Mouse (Mus musculus) gastrocnemius, postnatal 10 days (tissue): Measurements from ENCODE around the gene Gusb. TPM values are rescaled to one million over a fixed set of nuclear protein-coding genes. Genes with fewer than 3 reads are reported as not detected.

ENCODE experiments used
- DNase-seq: peaks from one replicate; pipeline ENCODE4 v3.0.0; 2021; ENCODE audit warnings: mixed read lengths
- total RNA-seq, 2 experiments: library from RNA; stranded (reverse); gene quantifications; 2 replicates each; pipeline ENCODE4 v1.2.3; 2021

Gusb gene
- total RNA-seq, 2 experiments from 2014 or later: 16.5 to 23.5 TPM

DNA sequence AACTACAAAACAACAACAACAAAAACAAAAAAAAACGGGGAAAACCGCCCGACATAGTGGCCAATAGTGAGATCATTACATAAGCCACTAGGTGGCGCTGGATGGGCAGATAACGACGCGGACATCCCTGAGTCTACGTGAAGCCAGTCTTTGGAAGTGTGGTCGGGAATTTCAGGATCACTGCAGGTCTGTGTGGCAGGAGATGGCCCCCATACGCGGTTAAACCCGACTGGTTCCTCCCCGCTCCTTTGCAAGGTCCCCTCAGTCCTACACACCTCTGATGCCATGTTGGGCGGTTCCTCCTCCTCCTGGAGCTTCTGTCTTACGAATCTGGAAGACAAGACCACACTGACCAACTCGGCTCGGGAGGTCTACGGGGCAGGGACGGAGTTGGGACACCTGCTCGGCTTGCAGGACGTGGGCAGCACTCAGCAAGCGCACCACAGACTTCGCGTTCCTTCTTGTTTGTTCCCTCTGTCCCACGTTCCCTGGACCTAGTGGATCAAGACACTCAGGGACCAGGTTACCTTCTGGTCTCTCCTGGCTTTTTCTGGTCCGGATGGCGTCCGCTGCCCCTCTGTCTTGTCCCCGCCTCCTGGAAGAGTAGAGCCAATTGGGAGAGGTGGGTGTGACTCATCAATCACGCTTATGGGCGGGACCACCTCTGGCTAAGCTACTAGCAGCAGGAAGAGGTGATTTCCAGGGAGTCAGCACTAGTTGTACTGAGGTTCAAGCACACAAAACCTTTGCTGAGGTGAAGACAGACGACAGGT, 21.1 kb upstream of the Gusb start:
- DNase-seq: peak; percentile 63

DNA sequence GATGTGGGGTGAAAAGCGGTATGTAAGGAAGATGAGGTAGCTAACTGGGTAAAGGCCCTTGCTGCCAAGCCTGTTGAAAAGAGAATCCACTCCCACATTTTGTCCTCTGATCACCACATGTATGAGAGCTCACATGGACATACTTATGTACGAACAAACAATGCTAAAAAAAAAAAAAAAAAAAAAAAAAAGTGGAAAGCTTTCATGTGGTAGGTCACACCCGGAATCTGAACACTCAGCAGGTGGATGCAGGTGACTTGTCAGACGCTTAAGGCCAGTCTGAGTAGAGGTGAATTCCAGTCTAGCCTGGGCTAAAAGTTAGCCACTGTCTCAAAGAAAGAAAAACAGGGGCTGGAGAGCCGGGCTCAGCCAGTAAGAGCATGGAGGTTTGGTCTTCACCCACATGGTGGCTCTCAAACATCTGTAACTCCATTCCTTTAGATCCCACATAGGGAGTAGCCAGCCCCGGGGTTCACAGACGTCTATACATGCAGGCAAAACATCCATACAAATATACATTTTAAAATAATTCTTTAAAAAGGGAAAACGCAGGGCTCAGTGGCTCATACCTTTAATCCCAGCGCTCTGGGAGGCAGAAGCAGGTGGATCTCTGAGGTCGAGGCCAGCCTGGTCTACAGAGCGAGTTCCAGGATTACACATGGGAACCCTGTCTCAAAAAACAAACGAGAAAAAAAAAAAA, 20.4 kb upstream of the Gusb start:
- no peak for DNase-seq

DNA sequence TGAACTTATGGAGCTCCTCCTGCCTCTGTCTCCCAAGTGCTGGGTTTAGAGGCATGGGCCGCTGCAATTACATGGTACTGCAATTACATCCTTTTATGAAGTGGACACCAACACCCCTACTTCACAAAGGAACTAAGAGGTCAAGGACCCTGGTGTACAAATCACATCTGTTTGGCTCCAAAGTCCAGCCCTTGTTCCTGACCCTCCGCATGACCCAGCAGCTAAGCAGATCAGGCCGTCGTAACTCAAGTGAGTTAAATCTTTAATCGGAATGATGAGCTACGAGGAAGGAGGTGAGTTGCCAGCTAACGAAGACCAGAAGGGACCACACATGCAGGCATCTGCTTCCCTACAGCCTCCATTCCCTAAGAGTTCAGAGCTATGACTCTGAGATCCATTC, 19.5 kb upstream of the Gusb start:
- no peak for DNase-seq

DNA sequence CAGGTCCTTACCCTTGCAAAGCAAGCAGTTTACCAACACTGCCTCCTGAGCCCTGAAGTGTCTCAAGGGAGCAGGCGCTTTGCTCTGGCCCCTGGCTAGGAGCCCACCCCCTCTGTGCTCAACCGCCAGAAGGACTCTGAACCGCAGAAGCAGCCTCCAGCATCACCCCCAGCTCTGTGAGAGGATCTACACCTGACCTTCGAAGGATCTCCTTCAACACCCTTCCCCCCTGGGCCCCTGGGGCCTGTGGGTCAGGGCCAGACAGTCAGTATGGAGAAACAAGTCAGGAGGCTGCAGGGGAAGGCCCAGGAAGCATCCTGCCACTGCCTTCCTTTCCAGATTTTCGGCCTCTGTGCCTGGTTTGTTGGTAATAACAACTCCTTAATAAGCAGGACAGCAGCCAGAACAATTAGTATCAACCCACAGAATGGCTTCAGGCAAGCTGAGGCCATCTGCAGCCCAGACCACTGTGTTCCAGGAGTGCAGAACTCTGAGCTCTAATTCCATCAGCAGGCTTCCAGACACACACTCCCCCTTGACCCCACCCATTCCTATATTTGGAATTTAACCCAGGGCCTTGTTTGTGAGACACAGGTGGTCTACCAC, 18.6 kb upstream of the Gusb start:
- DNase-seq: no peak

DNA sequence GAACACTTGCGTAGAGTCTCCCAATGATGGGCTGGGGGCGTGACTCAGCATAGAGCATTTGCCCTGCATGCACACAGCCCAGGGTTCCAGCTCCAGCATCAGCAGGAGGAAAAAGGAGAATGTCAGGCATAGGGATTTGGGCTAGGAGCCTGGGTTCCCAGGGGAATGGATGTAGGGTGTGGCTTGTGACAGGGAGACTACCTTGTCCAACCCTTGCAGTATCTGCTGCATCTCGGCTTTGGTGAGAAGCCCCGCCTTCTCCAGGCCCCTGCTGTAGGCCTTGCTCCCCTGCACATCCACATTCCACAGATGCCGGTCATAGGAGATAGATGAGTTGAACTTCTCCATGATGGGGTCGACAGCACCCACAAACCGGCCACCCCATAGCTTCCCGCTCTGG, 16.6 kb upstream of the Gusb start:
- DNase-seq: no peak

DNA sequence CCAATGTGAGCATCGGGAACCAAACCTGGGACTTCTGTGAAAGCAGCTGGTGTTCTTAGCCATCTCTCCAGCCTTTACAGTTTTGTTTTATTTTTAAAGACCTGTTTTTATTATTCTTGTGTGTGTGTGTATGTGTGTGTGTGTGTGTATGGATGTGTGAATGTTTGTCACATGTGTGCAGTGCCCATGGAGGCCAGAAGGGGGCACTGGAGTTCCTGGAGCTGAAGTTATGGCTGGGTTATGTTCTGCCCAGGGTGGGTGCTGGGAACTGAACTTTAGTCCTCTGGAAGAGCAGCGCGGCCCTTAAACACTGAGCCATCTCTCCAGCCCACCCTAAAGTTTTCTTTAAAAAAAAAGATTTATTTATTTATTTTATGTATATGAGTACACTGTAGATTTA, 12.3 kb upstream of the Gusb start:
- no peak for DNase-seq

DNA sequence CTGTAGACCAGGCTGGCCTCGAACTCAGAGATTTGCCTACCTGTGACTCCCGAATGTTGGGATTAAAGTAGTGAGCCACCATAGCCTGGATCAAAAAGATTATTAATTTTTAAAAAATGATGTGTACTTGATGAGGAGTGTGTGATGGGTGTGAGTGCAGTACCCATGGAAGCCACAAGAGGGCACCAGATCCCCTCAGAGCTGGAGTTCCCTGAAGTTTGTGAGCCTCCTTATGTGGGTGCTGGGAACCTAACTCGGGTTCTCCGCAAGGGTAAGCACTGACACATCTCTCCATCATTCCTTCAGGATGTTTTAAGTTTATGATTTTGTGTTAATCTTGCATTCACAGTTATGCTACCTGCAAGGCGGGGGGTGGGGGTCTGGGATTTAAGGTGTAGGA, 8.1 kb upstream of the Gusb start:
- DNase-seq: no peak

DNA sequence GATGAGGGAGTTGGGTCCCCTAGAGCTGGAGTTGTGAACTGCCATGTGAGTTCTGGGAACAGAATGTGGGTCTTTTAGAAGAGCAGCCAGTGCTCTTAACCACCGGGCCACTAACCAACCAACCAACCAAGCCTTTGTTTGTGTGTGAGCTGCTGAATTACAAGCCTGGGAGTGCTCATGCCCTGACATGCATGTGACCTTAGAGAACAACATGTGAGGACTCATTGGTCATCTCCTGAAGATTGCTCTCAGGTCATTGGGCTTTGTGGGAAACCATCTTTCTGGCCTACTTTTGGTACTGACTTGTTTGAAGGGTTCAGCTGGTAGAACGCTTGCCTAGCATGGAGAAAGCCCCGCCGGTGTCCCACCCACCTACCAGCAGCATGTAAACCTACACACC, 6.9 kb upstream of the Gusb start:
- DNase-seq: no peak

DNA sequence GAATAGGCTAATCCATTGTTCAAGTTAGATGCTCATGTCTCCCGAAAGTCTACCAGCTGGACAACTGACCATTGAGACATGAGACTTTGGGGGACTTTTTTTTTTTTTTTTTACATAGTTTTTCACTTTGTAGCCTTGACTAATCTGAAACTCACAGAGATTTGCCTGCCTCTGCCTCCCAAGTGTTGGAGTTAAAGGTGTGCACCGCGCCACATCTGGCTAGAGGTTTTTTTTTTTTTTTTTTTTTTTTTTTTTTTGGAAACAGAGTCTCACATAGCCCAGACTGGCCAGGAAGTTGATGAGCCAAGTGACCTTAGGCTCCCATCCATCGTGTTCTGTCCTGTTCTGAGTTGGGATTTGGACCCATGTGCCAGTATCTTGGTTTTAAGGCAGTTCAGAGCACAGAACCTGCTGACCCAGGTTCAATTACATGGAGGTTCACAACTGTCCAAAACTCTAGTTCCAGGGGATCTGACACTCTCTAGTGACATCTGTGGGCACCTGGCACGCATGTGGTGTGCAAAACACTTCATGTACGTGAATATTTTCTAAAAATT, 5.3 kb upstream of the Gusb start:
- no peak for DNase-seq

DNA sequence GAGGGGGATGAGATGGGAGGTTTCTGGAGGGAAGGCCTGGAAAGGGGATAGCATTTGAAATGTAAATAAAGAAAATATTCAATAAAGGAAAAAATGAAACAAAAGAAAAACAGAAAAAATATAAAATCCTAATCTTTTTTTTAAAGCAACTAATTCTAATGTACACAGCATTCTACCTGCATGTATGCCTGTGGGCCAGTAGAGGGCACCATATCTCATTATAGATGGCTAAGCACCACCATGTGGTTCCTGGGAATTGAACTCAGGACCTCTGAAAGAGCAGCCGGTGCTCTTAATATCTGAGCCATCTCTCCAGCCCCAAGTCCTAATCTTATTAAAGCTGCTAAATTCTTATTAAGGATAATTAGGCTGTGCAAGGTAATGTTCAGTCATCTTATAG, 4.5 kb upstream of the Gusb start:
- DNase-seq: no peak

DNA sequence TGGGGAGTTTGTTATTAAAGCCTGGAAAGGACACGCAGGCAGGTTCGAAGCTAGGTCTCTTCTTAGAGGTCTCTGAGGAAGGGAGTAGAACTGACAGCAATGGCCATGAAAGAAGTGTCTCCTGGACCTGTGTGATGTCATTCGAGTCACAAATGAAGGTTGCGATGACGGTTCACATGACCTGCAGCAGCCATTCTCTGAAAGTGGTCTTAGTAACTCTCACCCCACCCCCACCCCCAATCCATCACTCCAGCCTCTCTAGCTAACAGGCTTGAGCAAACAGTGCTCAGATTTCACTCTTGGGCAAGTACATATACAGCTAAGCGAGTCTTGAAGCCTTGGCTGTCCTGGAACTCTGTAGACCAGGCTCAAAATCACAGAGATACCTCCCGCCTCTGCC, 380 bp upstream of the Gusb start:
- no peak for DNase-seq

DNA sequence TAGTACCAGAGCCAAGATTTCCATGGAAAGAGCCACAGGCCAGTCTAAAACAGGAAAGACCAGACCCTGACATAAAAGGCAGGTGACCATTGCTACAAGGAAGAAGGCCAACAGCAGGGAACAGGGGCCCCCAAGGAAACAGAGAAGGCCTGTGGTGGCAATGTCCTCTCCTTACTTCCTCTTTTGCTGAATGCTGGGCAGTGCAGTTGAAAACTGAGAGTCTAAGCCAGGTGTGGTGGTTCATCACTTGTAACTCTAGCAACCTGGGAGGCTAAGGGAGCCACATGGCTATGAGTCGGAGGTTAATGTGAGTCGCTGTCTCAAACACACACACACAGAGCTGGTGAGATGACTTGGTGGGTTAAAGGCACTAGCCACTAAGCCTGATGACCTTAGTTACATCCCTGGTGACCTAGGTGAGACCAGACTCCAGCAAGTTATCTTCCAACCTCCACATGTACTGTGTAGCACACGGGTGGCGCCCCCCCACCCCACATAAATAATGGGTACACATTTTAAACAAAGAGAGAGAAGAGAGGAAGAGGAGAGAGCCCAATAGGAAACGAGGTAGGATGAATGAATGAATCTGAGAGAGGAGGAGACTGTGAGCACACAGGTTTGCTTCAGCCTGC, 1.4 kb downstream of the Gusb start:
- DNase-seq: no peak

DNA sequence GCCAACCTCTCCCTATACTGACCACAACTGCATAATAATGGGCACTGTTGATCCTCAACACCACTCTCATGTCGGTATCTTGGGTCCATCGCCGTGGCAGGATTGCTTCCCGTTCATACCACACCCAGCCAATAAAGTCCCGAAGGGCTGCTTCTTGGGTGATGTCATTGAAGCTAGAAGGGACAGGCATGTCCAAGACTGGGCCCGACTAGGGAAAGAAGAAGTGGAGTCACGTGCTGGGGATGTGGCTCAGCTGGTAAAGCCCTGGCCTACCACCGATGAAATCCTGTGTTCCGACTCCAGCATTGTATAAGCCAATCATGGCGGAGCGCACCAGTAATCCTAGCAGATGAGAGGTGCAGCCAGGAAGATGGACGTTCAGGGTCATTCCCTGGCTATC, 2.1 kb downstream of the Gusb start:
- DNase-seq: no peak

DNA sequence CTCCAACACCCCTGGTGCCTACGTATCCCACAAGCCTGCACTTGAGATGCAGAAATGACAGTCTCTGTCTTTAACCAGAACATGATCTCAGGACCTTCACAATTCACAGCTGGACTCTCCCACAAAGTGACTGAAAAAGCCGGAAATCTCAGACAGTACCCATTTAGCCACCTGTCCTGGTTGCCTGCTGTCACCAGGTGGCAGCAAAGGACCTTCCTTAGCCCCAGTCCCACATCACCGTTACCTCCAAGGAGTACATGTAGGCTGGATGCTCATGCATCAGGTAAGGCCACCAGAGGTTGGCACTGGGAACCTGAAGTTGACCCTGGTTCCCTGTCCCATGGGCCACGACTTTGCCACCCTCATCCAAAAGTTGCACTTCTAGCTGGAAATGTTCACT, 3.8 kb downstream of the Gusb start:
- DNase-seq: peak; percentile 48

DNA sequence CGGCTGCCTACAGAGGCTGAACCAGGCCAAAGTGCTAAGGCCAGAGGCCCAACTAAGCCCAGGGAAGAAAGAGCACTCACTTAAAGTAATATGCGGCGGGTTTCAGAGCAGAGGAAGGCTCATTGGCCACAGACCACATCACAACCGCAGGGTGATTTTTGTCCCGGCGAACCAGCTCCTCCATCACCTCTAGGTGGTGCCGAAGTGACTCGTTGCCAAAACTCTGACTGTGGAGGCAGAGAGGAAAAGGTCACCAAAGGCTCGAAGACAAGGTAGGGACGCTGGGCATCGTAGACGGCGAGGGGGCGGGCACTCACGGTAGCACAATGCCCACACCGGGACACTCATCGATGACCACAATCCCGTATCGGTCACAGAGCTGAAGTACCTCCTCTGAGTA, 5.1 kb downstream of the Gusb start:
- no peak for DNase-seq

DNA sequence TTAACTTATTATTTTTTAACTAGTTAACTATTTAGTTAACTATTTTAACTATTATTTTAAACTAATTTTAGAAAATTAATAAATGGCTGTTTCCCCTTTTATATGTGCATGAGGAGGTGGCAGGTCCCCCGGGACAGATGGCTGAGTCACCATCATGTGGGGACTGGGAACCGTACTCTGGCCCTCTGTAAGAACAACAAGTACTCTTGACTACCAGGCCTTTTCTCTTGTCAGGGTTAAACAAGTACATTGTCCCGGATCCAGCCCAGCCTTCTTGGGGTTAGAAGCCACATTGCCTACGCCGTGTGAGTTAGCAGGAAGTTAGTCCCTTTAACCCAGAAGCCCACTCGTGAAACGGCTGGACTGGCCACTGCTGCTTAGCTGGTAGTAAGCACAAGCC, 7.9 kb downstream of the Gusb start:
- no peak for DNase-seq

DNA sequence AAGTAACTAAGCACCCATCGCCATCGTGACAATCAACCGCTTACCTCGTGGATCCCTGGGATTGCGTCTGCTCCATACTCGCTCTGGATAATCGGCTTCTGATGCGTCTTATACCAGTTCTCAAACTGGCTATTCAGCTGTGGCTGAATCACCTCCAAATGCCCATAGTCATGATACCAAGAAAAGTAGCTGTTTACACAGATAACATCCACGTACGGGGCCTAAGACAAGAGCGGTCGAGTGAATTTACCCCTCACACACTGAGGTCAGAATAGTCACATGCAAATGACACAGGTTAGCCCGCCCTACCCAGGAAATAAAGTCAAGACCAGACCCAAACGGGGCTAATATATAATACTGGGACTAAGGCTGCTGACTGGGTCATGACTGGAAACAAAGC, 9.5 kb downstream of the Gusb start:
- no peak for DNase-seq

DNA sequence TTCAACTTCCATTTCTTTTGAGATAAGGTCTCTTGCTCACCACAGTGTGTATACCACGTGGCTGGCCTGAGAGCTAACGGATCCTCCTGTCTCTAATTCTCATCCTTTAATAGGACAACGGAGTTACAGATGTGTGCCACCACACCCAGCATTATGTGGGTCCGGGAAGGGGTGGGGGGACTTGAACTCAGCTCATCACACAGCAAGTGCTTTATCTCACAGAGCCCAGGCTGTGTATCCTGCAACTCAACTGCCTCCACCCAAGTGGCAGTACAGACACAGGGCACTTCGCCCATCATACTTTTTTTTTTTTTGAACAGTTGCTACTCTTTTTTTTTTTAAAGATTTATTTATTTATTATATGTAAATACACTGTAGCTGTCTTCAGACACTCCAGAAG, 11.0 kb downstream of the Gusb start:
- DNase-seq: no peak

DNA sequence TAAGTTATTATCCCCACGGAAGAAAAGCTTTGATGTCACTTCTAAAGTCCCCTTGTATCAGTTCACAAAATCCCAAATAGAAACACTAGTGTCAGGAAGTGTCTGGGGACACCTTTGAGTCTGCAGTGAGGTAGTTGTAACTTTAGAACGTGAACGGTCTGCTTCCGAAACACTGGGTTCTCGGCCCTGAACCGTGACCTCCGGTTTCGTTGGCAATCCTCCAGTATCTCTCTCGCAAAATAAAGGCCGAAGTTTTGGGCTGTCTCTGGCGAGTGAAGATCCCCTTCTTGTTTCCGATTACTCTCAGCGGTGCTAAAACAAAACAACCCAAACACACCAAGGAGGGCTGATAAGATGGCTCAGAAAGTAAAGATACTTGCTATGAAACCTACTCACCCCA, 13.5 kb downstream of the Gusb start:
- DNase-seq: no peak

DNA sequence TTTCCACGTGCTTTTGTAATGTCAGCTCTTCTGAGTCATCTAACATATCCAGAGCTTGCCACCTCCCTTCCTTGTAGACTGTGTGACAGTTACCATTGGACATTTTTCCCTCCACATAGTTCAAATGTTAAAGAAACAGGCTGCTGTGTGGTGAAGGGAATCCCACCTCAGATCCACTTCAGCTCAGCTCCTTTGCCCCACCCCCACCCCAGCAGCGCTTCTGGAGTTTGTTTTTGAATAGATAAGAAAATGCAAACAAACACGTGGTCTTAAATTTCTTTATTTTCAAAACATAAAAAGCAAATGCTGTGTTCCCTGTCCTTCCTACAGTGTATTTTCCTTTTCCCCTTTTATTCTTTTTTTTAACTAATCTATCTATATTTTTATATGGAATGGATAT, 22.6 kb downstream of the Gusb start:
- no peak for DNase-seq

DNA sequence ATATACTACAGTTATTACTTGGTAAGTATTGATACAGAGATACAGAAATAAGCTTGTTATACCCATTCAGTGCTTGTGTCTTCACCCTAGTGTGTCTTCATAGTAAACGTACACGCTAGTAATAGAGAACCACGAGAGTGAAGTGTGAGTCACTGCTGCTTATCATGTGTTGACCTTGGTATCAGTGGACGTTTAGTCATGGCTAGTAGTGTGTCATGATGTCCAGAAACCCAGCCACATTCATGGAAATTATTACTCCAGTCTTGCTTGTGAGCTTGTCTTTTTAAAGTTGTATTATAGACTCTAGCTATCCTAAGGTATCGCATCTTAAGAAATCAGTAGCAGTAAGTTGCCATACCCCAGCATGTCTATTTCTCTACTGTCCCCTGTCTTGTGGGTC, 24.2 kb downstream of the Gusb start:
- no peak for DNase-seq

DNA sequence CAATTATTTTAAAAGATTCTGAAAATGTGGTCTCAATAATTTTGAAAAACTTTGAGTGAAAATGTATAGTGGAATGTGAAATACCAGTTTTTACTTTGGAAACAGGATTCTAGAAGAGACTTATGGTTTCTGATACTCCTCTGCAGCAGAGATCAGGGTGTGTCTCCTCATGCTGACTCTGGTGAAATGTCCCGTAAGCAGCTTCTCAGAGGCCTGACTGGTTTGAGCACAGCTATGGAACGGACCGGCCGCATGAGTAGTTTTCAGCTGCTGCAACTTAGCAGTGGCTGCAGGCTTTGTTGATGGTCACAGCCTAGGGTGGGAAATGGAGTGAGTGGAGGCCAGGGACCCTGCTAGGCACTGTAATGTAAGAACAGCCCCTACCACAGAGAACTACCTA, 25.1 kb downstream of the Gusb start:
- DNase-seq: no peak

DNA sequence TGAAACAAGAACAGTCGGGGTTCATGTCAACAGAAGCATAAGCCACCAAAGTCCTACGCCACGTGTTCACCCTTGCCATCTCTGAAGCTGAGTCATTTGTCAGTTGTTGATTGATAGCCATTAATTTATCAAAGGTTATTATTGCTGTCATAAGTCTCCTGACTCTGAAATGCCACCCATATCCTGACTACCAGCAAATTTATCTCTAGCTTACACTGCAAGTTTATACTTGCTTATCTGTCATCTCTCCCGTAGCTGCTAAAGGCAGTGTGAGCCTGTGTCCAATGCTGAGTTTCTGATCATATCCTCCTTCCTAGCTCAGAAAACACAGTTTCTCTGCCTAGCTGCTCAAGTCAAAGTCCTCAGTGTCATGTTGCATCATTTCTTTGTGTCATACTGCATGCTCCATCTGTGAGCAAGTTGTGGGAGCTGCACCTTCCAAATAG, 28.0 kb downstream of the Gusb start:
- no peak for DNase-seq
